Mouse (Mus musculus): ENCODE measurements around the gene Bmt2. TPM values are rescaled to one million over a fixed set of nuclear protein-coding genes. Genes with fewer than 3 reads are reported as not detected.

The Bmt2 gene
- polyA plus RNA-seq, 1 experiment from 2014 or later: 19.7 TPM

DNA sequence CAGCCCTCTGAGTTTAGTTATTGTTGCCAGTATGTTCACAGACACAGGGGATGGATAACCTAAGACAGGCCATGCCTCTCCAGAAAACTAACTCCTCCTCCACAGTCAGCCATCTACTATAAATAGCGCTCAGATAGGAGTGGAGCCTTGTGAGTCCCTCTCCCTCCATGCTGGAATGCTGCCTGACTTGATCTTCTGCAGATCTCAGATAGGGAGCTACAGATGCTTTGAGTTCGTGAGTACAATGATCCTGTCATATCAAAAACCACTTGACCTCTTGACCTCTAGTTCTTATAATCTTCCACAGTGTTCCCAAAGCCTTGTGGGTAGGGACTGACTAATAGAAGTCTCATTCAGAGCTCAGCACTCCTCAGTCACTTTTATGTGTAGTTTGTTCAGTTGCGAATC is 41.2 kb downstream of the Bmt2 start:
- Histone ChIP-seq H3K27me3 (ENCODE audit: control insufficient read depth, insufficient read depth, low read depth, low read length) (no peaks in the 10 kb centered on the region), H3K4me3 (ENCODE audit: low read depth, low read length) (no peak overlapping the region), H3K4me1 (ENCODE audit: control insufficient read depth, insufficient read depth, low read length) (no peaks in the 10 kb centered on the region), H3K9ac (ENCODE audit: low read depth, low read length) (no peak overlapping the region), H3K27ac (ENCODE audit: low read length) (no peak overlapping the region), H3K9me3 (replicated peaks; ENCODE audit: control insufficient read depth, low read length, poor library complexity, severe bottlenecking) (no peaks in the 10 kb centered on the region), H3K4me2 (ENCODE audit: low read length) (no peak overlapping the region), H3K36me3 (ENCODE audit: control insufficient read depth, insufficient read depth, low read length) (peaks cover 6% of the 10 kb centered on the region; the same call in 1 of the 2 replicates)
- WGBS: 85% methylated on average over 3 of the region's 3 CpGs
- no peak for ATAC-seq

DNA sequence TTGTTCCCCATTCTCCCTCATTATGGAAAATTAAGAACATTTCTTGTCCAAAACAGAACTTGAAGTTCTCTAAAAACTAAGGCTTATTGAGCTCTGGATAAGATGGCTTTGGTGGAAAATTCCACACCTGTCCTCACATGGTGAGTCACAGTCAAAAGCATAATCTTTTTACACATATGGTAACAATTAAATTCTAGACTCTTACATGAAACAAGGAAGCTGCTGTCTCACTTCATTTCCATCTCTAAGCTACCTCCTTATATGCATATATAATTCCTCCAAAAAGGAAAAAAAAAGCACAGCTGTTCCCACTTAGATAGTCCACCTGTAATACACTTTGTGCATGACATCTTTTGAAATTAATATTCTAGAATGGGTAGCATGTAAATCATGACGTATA is 45.2 kb downstream of the Bmt2 start:
- WGBS: 92% methylated on average over 1 of the region's 1 CpGs
- no peak for ATAC-seq
- H3K4me1 ChIP-seq (ENCODE audit: control insufficient read depth, insufficient read depth, low read length): no peaks in the 10 kb centered on the region

DNA sequence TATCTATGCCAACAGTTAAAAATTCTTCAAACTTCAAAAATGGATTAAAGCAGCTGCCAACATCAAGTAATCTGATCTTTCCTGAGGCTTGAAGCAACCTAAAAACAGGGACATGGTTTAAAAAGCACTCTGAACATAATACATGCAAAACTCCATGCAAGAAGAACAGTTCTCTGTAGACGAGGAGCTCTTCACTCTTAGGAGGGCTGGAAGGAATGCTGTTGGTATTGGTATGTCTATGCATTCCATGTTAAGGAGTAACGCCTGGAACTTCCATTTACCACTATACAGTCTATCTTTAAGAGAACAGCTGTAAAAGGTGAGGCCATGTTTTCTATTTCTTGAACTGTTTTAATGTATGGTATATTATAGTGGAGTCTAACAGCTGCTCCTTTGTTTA is 47.2 kb downstream of the Bmt2 start:
- 86% methylated on average over 2 of the region's 2 CpGs for WGBS
- H3K27ac ChIP-seq (ENCODE audit: low read length): no peak overlapping the region

More for the DNA sequence above, 45.2 kb downstream of the Bmt2 start:
- Histone ChIP-seq H3K4me2 (ENCODE audit: low read length) (no peak overlapping the region), H3K9me3 (replicated peaks; ENCODE audit: control insufficient read depth, low read length, poor library complexity, severe bottlenecking) (no peaks in the 10 kb centered on the region), H3K36me3 (ENCODE audit: control insufficient read depth, insufficient read depth, low read length) (0 out of 2 replicates have a peak, but pooled peaks cover 2% of the 10 kb centered on the region), H3K4me3 (ENCODE audit: low read depth, low read length) (no peak overlapping the region), H3K9ac (ENCODE audit: low read depth, low read length) (no peak overlapping the region), H3K27ac (ENCODE audit: low read length) (no peak overlapping the region), H3K27me3 (ENCODE audit: control insufficient read depth, insufficient read depth, low read depth, low read length) (no peaks in the 10 kb centered on the region)

DNA sequence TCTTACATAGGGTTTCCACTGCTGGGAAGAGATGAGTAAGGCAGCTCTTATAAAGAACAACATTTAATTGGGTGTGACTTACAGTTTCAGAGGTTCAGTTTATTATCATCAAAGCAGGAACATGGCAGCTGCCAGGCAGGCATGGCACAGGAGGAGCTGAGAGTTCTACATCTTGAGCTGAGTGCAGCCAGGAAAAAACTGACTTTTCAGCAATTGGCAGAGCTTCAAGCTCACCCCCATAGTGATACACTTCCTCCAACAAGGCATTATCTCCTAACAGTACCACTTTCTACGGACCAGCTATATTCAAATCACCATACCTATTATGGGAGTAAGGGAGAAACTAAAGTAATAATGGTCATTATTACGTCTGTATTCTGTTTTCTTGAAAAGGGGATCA is 58.1 kb downstream of the Bmt2 start:
- H3K4me2 ChIP-seq (ENCODE audit: low read length): no peak overlapping the region
- WGBS: 85% methylated on average over 2 of the region's 2 CpGs
- H3K9ac ChIP-seq (ENCODE audit: low read depth, low read length): no peak overlapping the region
- H3K4me1 ChIP-seq (ENCODE audit: control insufficient read depth, insufficient read depth, low read length): no peaks in the 10 kb centered on the region
- no peak for ATAC-seq
- no peak overlapping the region for H3K4me3 ChIP-seq (ENCODE audit: low read depth, low read length)
- H3K27me3 ChIP-seq (ENCODE audit: control insufficient read depth, insufficient read depth, low read depth, low read length): no peaks in the 10 kb centered on the region
- 0 out of 2 replicates have a peak, but pooled peaks cover 2% of the 10 kb centered on the region for H3K36me3 ChIP-seq (ENCODE audit: control insufficient read depth, insufficient read depth, low read length)
- no peaks in the 10 kb centered on the region for H3K9me3 ChIP-seq (replicated peaks; ENCODE audit: control insufficient read depth, low read length, poor library complexity, severe bottlenecking)
- no peak overlapping the region for H3K27ac ChIP-seq (ENCODE audit: low read length)

More for the DNA sequence above, 47.2 kb downstream of the Bmt2 start:
- 0 out of 2 replicates have a peak, but pooled peaks cover 2% of the 10 kb centered on the region for H3K36me3 ChIP-seq (ENCODE audit: control insufficient read depth, insufficient read depth, low read length)
- H3K4me1 ChIP-seq (ENCODE audit: control insufficient read depth, insufficient read depth, low read length): no peaks in the 10 kb centered on the region
- no peak overlapping the region for H3K4me3 ChIP-seq (ENCODE audit: low read depth, low read length)
- no peaks in the 10 kb centered on the region for H3K27me3 ChIP-seq (ENCODE audit: control insufficient read depth, insufficient read depth, low read depth, low read length)
- no peaks in the 10 kb centered on the region for H3K9me3 ChIP-seq (replicated peaks; ENCODE audit: control insufficient read depth, low read length, poor library complexity, severe bottlenecking)
- no peak for ATAC-seq
- H3K4me2 ChIP-seq (ENCODE audit: low read length): no peak overlapping the region
- no peak overlapping the region for H3K9ac ChIP-seq (ENCODE audit: low read depth, low read length)

DNA sequence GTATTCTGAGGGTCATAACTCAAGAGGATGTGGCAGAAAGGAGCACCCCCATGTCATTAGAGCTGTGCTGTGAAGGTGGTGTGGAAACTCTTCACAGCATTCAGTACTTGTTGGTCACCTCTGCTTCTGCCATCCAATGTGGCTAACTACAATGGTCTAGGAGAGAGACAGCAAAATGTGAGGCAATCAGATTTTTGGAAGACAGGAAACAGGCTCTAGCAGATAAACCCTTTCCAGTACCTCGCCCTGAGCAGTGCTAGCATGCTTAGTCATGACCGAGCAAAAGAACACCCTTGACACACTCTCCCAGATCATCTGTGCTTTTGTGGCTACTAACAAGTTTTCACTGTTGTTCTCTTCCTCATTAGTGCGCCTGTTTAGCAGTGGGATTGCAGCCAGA is 60.7 kb downstream of the Bmt2 start:
- no peak for ATAC-seq

DNA sequence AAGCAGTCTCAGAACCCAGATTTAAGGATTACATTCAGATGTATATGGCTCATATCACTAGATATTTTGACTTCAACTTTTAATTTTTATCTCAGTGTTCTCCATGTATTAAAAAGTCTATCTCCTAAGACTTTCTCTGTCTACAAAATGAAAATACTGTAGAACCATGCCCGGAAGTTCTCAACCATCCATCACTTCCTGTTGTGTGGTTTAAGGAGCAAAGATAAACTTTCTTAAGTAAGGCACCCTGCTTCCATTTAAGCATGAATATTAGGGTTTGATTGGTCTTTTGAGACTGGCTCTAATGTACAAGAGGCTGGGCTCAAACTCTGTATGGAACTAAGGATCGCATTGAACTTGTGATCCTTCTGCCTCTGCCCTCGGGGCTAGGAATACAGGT is 63.2 kb downstream of the Bmt2 start:
- ATAC-seq: no peak
- Histone ChIP-seq H3K27ac (ENCODE audit: low read length) (no peak overlapping the region), H3K4me1 (ENCODE audit: control insufficient read depth, insufficient read depth, low read length) (no peaks in the 10 kb centered on the region), H3K4me2 (ENCODE audit: low read length) (no peak overlapping the region), H3K27me3 (ENCODE audit: control insufficient read depth, insufficient read depth, low read depth, low read length) (no peaks in the 10 kb centered on the region), H3K4me3 (ENCODE audit: low read depth, low read length) (no peak overlapping the region), H3K36me3 (ENCODE audit: control insufficient read depth, insufficient read depth, low read length) (no peaks in the 10 kb centered on the region), H3K9me3 (replicated peaks; ENCODE audit: control insufficient read depth, low read length, poor library complexity, severe bottlenecking) (no peaks in the 10 kb centered on the region), H3K9ac (ENCODE audit: low read depth, low read length) (no peak overlapping the region)
- WGBS: 91% methylated on average over 3 of the region's 3 CpGs

More for the DNA sequence above, 60.7 kb downstream of the Bmt2 start:
- Histone ChIP-seq H3K9ac (ENCODE audit: low read depth, low read length) (no peak overlapping the region), H3K9me3 (replicated peaks; ENCODE audit: control insufficient read depth, low read length, poor library complexity, severe bottlenecking) (no peaks in the 10 kb centered on the region), H3K4me2 (ENCODE audit: low read length) (no peak overlapping the region), H3K27me3 (ENCODE audit: control insufficient read depth, insufficient read depth, low read depth, low read length) (no peaks in the 10 kb centered on the region), H3K36me3 (ENCODE audit: control insufficient read depth, insufficient read depth, low read length) (0 out of 2 replicates have a peak, but pooled peaks cover 2% of the 10 kb centered on the region), H3K4me1 (ENCODE audit: control insufficient read depth, insufficient read depth, low read length) (no peaks in the 10 kb centered on the region), H3K27ac (ENCODE audit: low read length) (no peak overlapping the region), H3K4me3 (ENCODE audit: low read depth, low read length) (no peak overlapping the region)
- WGBS: 90% methylated on average over 3 of the region's 3 CpGs

DNA sequence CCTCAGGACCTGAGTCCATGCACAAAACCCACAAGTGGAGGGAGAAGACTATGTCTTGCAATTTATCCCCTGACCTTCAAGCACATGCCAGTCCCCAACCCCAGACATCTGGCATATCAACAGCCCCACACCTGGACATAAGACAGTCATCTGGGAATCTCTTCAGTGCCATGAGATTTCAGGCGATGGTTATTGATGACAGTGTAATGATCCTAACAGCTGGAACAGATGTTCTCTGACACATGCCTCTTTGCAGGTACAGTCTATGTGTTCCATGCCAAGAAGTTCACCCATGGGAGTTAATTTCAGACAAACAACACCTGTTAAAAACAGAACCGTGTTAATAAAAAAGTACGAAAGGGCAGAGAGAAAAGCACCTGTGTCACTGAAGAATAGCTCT is 64.1 kb downstream of the Bmt2 start:
- no peak for ATAC-seq
- H3K4me1 ChIP-seq (ENCODE audit: control insufficient read depth, insufficient read depth, low read length): no peaks in the 10 kb centered on the region
- no peaks in the 10 kb centered on the region for H3K36me3 ChIP-seq (ENCODE audit: control insufficient read depth, insufficient read depth, low read length)
- no peak overlapping the region for H3K9ac ChIP-seq (ENCODE audit: low read depth, low read length)
- 84% methylated on average over 3 of the region's 3 CpGs for WGBS
- H3K27me3 ChIP-seq (ENCODE audit: control insufficient read depth, insufficient read depth, low read depth, low read length): no peaks in the 10 kb centered on the region
- H3K4me2 ChIP-seq (ENCODE audit: low read length): no peak overlapping the region
- no peak overlapping the region for H3K27ac ChIP-seq (ENCODE audit: low read length)
- no peak overlapping the region for H3K4me3 ChIP-seq (ENCODE audit: low read depth, low read length)
- H3K9me3 ChIP-seq (replicated peaks; ENCODE audit: control insufficient read depth, low read length, poor library complexity, severe bottlenecking): no peaks in the 10 kb centered on the region

DNA sequence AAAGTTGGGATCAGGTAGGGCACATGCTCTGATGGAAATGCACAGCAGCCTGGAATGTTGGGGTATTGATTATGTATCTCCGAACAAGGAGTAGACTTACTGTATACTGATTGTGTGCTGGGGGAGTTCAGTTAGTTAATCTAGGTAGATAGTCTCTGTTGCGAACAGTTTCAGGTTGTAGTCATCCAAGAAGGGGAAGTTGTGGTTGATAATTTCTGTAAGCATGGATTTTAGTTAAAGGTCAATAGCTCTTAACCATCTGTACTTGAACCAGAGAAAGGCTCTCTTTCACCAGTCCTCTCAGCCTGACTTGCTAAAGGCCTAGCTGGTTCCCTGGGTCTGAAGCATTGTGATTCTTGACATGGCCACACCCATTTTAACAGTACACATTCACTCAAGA is 66.9 kb downstream of the Bmt2 start:
- Histone ChIP-seq H3K4me1 (ENCODE audit: control insufficient read depth, insufficient read depth, low read length) (peaks cover 13% of the 10 kb centered on the region), H3K9me3 (replicated peaks; ENCODE audit: control insufficient read depth, low read length, poor library complexity, severe bottlenecking) (no peaks in the 10 kb centered on the region), H3K4me2 (ENCODE audit: low read length) (no peak overlapping the region), H3K27ac (ENCODE audit: low read length) (no peak overlapping the region), H3K4me3 (ENCODE audit: low read depth, low read length) (no peak overlapping the region), H3K36me3 (ENCODE audit: control insufficient read depth, insufficient read depth, low read length) (no peaks in the 10 kb centered on the region), H3K27me3 (ENCODE audit: control insufficient read depth, insufficient read depth, low read depth, low read length) (no peaks in the 10 kb centered on the region), H3K9ac (ENCODE audit: low read depth, low read length) (no peak overlapping the region)
- WGBS: 92% methylated on average over 2 of the region's 2 CpGs
- no peak for ATAC-seq

DNA sequence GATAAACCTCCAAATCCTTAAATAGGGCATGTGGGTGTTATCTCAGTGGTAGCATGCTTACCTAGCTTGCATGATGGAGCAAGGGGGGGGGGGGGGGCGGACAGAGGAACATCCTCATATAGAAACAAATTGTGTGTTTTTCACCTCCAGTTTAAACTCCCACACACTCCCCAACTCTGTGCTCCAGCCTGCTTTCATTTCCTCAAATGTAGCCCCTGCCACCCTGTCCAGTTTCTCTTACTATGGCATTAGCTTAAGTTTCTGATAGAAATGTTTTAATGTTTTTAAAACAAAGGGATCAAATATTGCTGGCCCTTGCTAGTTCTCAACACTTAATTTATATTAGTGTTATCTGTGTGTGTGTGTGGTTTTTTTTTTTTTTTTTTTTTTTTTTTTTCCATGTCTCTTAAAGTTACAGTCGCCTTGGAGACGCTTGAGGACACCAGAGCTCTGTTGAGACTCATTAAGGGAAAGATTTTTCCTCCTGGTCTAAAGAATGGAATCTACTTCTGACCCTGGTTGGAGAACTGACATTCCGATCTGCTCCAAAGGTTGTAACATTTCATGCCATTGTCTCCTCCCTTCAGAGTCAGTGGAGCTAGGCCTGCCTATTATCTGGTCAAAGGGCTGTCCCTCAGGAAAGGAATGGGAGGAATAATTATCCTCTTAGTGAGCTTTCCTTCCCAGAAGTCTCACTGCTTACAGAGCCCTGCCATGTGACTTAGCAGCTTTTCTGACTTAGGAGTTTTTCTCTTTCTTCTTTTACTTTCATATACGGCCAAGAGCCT is 68.2 kb downstream of the Bmt2 start:
- WGBS: 25% methylated on average over 5 of the region's 5 CpGs
- H3K27ac ChIP-seq (ENCODE audit: low read length): no peak overlapping the region
- H3K9ac ChIP-seq (ENCODE audit: low read depth, low read length): no peak overlapping the region
- no peak for ATAC-seq
- H3K36me3 ChIP-seq (ENCODE audit: control insufficient read depth, insufficient read depth, low read length): no peaks in the 10 kb centered on the region
- no peak overlapping the region for H3K4me3 ChIP-seq (ENCODE audit: low read depth, low read length)
- no peaks in the 10 kb centered on the region for H3K9me3 ChIP-seq (replicated peaks; ENCODE audit: control insufficient read depth, low read length, poor library complexity, severe bottlenecking)
- H3K27me3 ChIP-seq (ENCODE audit: control insufficient read depth, insufficient read depth, low read depth, low read length): no peaks in the 10 kb centered on the region
- peaks cover 16% of the 10 kb centered on the region for H3K4me1 ChIP-seq (ENCODE audit: control insufficient read depth, insufficient read depth, low read length)
- H3K4me2 ChIP-seq (ENCODE audit: low read length): no peak overlapping the region

Data from midbrain, embryonic 16.5 days (tissue).